Mouse (Mus musculus): ENCODE results near the gene Dnm3.

GRCm38 (mm10) chr1:162425930-162426478, 51.8 kb downstream of the Dnm3 start:
- TF ChIP-seq CTCF (IDR thresholded peaks at IDR 0.05; ENCODE audit: insufficient read depth, low read length), result no peak
- no peak for TF ChIP-seq POLR2A (IDR thresholded peaks at IDR 0.05; ENCODE audit: borderline replicate concordance, extremely low read depth, low read depth, low read length)

Measured in lung, adult 2 months (tissue).